16 mouse cellular contexts compared by ENCODE assay signal in the genomic region with DNA sequence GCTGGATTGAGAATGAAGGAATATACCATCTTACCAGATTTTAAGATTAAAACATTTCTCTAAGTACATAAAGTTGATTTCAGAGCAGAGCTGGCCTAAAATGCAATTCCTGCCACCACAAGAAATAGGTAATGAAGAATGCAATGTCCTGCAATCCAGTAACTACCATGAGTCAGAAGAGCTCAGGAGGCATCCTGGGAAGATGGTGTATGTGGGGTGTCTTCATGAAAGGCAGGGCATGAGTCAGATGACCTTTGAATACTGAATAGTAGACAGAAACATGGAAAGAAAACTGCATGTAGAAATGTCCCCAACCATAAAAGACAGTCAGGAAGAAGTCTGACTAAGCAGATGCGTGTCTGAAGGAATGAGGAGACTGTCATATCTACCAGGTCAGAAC.
"Had no signal": no experiment of that assay in that cellular context is flagged by ENCODE, and none has a peak within 500 bp of the region (broad histone marks: within the 10 kb centered on the region; RNA-seq: fewer than 3 reads in every experiment).

No protein-coding gene starts in this region.

- DNase-seq: kidney, adult 8-10 months; kidney, postnatal 10 days; kidney, postnatal 36 days; layer of hippocampus, postnatal 36 days; liver, embryonic 13.5 days; lung, adult 2 months; lung, postnatal 14 days; midbrain, embryonic 14.5 days; retina, postnatal 1 day; right cerebral cortex, postnatal 25 days; spleen, adult 18-20 months; thymus, postnatal 36 days had no signal

- H3K4me2 ChIP-seq: kidney, embryonic 15.5 days; liver, embryonic 13.5 days; neural tube, embryonic 13.5 days; stomach, embryonic 15.5 days had no signal

- H3K4me3 ChIP-seq: kidney, embryonic 15.5 days; left cerebral cortex, adult 2 months; liver, embryonic 13.5 days; neural tube, embryonic 13.5 days; stomach, embryonic 15.5 days had no signal

- H3K27me3 ChIP-seq: kidney, embryonic 15.5 days; liver, embryonic 13.5 days; neural tube, embryonic 13.5 days; stomach, embryonic 15.5 days had no signal

- H3K36me3 ChIP-seq: kidney, embryonic 15.5 days; liver, embryonic 13.5 days; neural tube, embryonic 13.5 days; stomach, embryonic 15.5 days had no signal
